Mouse (Mus musculus) midbrain, embryonic 14.5 days (tissue): ENCODE data around the gene Camta1. TPM values are rescaled to one million over a fixed set of nuclear protein-coding genes. Genes with fewer than 3 reads are reported as not detected.
A peak's percentile ranks its signal among the peaks of the same experiment; 100 is the strongest.

ENCODE experiments used
- ATAC-seq: fragments of 200-750 bp; cut with Nextera tagmentation; 2 replicates; pipeline ENCODE4 v1.8.0; 2017; ENCODE audit warnings: moderate number of reproducible peaks, moderate library complexity; ENCODE audit not compliant: low FRiP score, low TSS enrichment
- DNase-seq: peaks from one replicate; pipeline ENCODE4 v3.0.0-alpha.2; 2015
- H3K27ac ChIP-seq: fragments of 300-500 bp; sonication (generic); replicated peaks from 2 replicates; pipeline ENCODE4 v1.5.1; 2014; ENCODE audit warnings: mild to moderate bottlenecking, low read depth, low read length, moderate library complexity
- H3K27me3 ChIP-seq: fragments of 300-500 bp; sonication (generic); 2 replicates; pipeline ENCODE4 v1.6.1; 2014; ENCODE audit warnings: low read length, control low read depth, mixed read lengths; ENCODE audit not compliant: control insufficient read depth, insufficient read depth
- H3K36me3 ChIP-seq: fragments of 300-500 bp; sonication (generic); 2 replicates; pipeline ENCODE4 v1.6.1; 2014; ENCODE audit warnings: low read length, control low read depth; ENCODE audit not compliant: control insufficient read depth, insufficient read depth
- H3K4me1 ChIP-seq: fragments of 300-500 bp; sonication (generic); 2 replicates; pipeline ENCODE4 v1.6.1; 2014; ENCODE audit warnings: mild to moderate bottlenecking, antibody characterized with exemption, low read length, control low read depth; ENCODE audit not compliant: control insufficient read depth, insufficient read depth
- H3K4me2 ChIP-seq: fragments of 300-500 bp; sonication (generic); 2 replicates; pipeline ENCODE4 v1.6.1; 2014; ENCODE audit warnings: mild to moderate bottlenecking, low read length, moderate library complexity
- H3K4me3 ChIP-seq: fragments of 300-500 bp; sonication (generic); replicated peaks from 2 replicates; pipeline ENCODE4 v1.5.1; 2014; ENCODE audit warnings: low read depth, low read length
- H3K9ac ChIP-seq: fragments of 300-500 bp; sonication (generic); replicated peaks from 2 replicates; pipeline ENCODE4 v1.6.1; 2014; ENCODE audit warnings: mild to moderate bottlenecking, low read length, moderate library complexity
- H3K9me3 ChIP-seq: fragments of 300-500 bp; sonication (generic); 2 replicates; pipeline ENCODE4 v1.6.1; 2016; ENCODE audit warnings: low read length, control low read depth, mixed read lengths; ENCODE audit not compliant: control insufficient read depth
- WGBS: fragments of 180-500 bp; shearing (Covaris S2); extraction: QIAGEN DNeasy Blood & Tissue Kit; methylation state at CpG from one replicate; pipeline ENCODE4 v1.1.7; 2014; 5-methylcytosine and 5-hydroxymethylcytosine counted together
- polyA plus RNA-seq: library from polyadenylated mRNA; unstranded; fragments of >200 nt; fragmentation: Nextera tagmentation; extraction: Ambion mirVana; gene quantifications from 2 replicates; pipeline ENCODE4 v1.2.1, GENCODE M21; 2014

Camta1 gene
- polyA plus RNA-seq, 1 experiment from 2014 or later: 157 TPM

- no peaks in the 10 kb centered on the region for H3K36me3 ChIP-seq
- peaks cover 15% of the 10 kb centered on the region; the same call in 1 of the 2 replicates for H3K4me1 ChIP-seq
- no peak overlapping the region for H3K9ac ChIP-seq
- no peak overlapping the region for H3K4me3 ChIP-seq
- H3K27me3 ChIP-seq: peaks cover 2% of the 10 kb centered on the region; the same call in 1 of the 2 replicates
- no peak overlapping the region for H3K4me2 ChIP-seq
- no peak for ATAC-seq
- DNase-seq: no peak
- 18% methylated on average over 1 of the region's 1 CpGs for WGBS
- H3K9me3 ChIP-seq: no peaks in the 10 kb centered on the region
- H3K27ac ChIP-seq: 0 out of 2 replicates have a peak overlapping the region, but pooled peaks have one; percentile 20
Measured at GRCm38 (mm10) chr4:151185750-151186149, 675.9 kb downstream of the Camta1 start.

- H3K4me3 ChIP-seq: no peak overlapping the region
- no peak overlapping the region for H3K27ac ChIP-seq
- no peak for ATAC-seq
- no peak overlapping the region for H3K4me2 ChIP-seq
- H3K9me3 ChIP-seq: no peaks in the 10 kb centered on the region
- peaks cover 2% of the 10 kb centered on the region; the same call in 1 of the 2 replicates for H3K27me3 ChIP-seq
- WGBS: 25% methylated on average over 7 of the region's 7 CpGs
- peaks cover 16% of the 10 kb centered on the region for H3K4me1 ChIP-seq
- no peaks in the 10 kb centered on the region for H3K36me3 ChIP-seq
- peak; percentile 73 for DNase-seq
- no peak overlapping the region for H3K9ac ChIP-seq
Measured at GRCm38 (mm10) chr4:151180394-151180902, 681.2 kb downstream of the Camta1 start.

- Histone ChIP-seq H3K9me3 (no peaks in the 10 kb centered on the region), H3K27ac (no peak overlapping the region), H3K36me3 (no peaks in the 10 kb centered on the region), H3K4me3 (no peak overlapping the region), H3K4me2 (no peak overlapping the region), H3K27me3 (peaks cover 2% of the 10 kb centered on the region; the same call in 1 of the 2 replicates), H3K4me1 (peaks cover 16% of the 10 kb centered on the region), H3K9ac (no peak overlapping the region)
- no peak for DNase-seq
- ATAC-seq: no peak
- 54% methylated on average over 3 of the region's 3 CpGs for WGBS
Measured at GRCm38 (mm10) chr4:151179639-151180038, 682.0 kb downstream of the Camta1 start.

GRCm38 (mm10) chr4:151178970-151179378 is 682.7 kb downstream of the Camta1 start:
- Histone ChIP-seq H3K36me3 (no peaks in the 10 kb centered on the region), H3K4me2 (no peak overlapping the region), H3K9ac (no peak overlapping the region), H3K9me3 (no peaks in the 10 kb centered on the region), H3K4me3 (no peak overlapping the region), H3K4me1 (peaks cover 16% of the 10 kb centered on the region), H3K27me3 (peaks cover 2% of the 10 kb centered on the region; the same call in 1 of the 2 replicates), H3K27ac (no peak overlapping the region)
- WGBS: 40% methylated on average over 8 of the region's 8 CpGs
- peak; percentile 78 for DNase-seq
- ATAC-seq: no peak

- Histone ChIP-seq H3K36me3 (no peaks in the 10 kb centered on the region), H3K4me1 (no peaks in the 10 kb centered on the region), H3K9ac (no peak overlapping the region), H3K4me3 (no peak overlapping the region), H3K4me2 (no peak overlapping the region), H3K9me3 (no peaks in the 10 kb centered on the region), H3K27ac (no peak overlapping the region), H3K27me3 (peaks cover 4% of the 10 kb centered on the region; the same call in 1 of the 2 replicates)
- ATAC-seq (no peak), DNase-seq (no peak)
- WGBS: 69% methylated on average over 8 of the region's 8 CpGs
Measured at GRCm38 (mm10) chr4:151172526-151172925, 689.1 kb downstream of the Camta1 start.

- no peak overlapping the region for H3K4me3 ChIP-seq
- no peak for DNase-seq
- 0 out of 2 replicates have a peak, but pooled peaks cover 4% of the 10 kb centered on the region for H3K27me3 ChIP-seq
- no peak for ATAC-seq
- H3K9ac ChIP-seq: no peak overlapping the region
- H3K27ac ChIP-seq: no peak overlapping the region
- no peaks in the 10 kb centered on the region for H3K9me3 ChIP-seq
- no peaks in the 10 kb centered on the region for H3K36me3 ChIP-seq
- no peak overlapping the region for H3K4me2 ChIP-seq
- WGBS: 65% methylated on average over 3 of the region's 3 CpGs
- H3K4me1 ChIP-seq: 0 out of 2 replicates have a peak, but pooled peaks cover under 1% of the 10 kb centered on the region
Measured at GRCm38 (mm10) chr4:151171117-151171516, 690.6 kb downstream of the Camta1 start.

GRCm38 (mm10) chr4:151170658-151171057 is 691.0 kb downstream of the Camta1 start:
- H3K36me3 ChIP-seq: no peaks in the 10 kb centered on the region
- peaks cover 5% of the 10 kb centered on the region; the same call in 1 of the 2 replicates for H3K4me1 ChIP-seq
- no peaks in the 10 kb centered on the region for H3K9me3 ChIP-seq
- no peak overlapping the region for H3K4me3 ChIP-seq
- 58% methylated on average over 18 of the region's 18 CpGs for whole genome bisulfite sequencing
- no peak overlapping the region for H3K4me2 ChIP-seq
- no peak overlapping the region for H3K27ac ChIP-seq
- no peak for ATAC-seq
- H3K9ac ChIP-seq: no peak overlapping the region
- H3K27me3 ChIP-seq: 0 out of 2 replicates have a peak, but pooled peaks cover 4% of the 10 kb centered on the region
- DNase-seq: no peak

- peaks cover 9% of the 10 kb centered on the region; the same call in 1 of the 2 replicates for H3K27me3 ChIP-seq
- no peak overlapping the region for H3K27ac ChIP-seq
- H3K36me3 ChIP-seq: no peaks in the 10 kb centered on the region
- ATAC-seq (no peak), DNase-seq (no peak)
- H3K9ac ChIP-seq: no peak overlapping the region
- peaks cover 8% of the 10 kb centered on the region; the same call in 1 of the 2 replicates for H3K4me1 ChIP-seq
- 83% methylated on average over 6 of the region's 6 CpGs for WGBS
- H3K4me2 ChIP-seq: no peak overlapping the region
- H3K9me3 ChIP-seq: no peaks in the 10 kb centered on the region
- H3K4me3 ChIP-seq: no peak overlapping the region
Measured at GRCm38 (mm10) chr4:151166969-151167368, 694.7 kb downstream of the Camta1 start.

GRCm38 (mm10) chr4:151165539-151165938 is 696.1 kb downstream of the Camta1 start:
- H3K4me1 ChIP-seq: peaks cover 8% of the 10 kb centered on the region; the same call in 1 of the 2 replicates
- H3K4me3 ChIP-seq: no peak overlapping the region
- peak overlapping the region; percentile 16; the same call in 1 of the 2 replicates for H3K27ac ChIP-seq
- H3K36me3 ChIP-seq: no peaks in the 10 kb centered on the region
- DNase-seq: peak; percentile 86
- no peaks in the 10 kb centered on the region for H3K9me3 ChIP-seq
- no peak overlapping the region for H3K9ac ChIP-seq
- no peak overlapping the region for H3K4me2 ChIP-seq
- WGBS: 9% methylated on average over 10 of the region's 10 CpGs
- peaks cover 19% of the 10 kb centered on the region; the same call in 1 of the 2 replicates for H3K27me3 ChIP-seq
- ATAC-seq: peak; percentile 57; the same call in 1 of the 2 replicates
